Mouse (Mus musculus): ENCODE data around the gene Ncor2. TPM values are rescaled to one million over a fixed set of nuclear protein-coding genes. Genes with fewer than 3 reads are reported as not detected.

The Ncor2 gene
- polyA plus RNA-seq, 1 experiment = 75.8 TPM

DNA sequence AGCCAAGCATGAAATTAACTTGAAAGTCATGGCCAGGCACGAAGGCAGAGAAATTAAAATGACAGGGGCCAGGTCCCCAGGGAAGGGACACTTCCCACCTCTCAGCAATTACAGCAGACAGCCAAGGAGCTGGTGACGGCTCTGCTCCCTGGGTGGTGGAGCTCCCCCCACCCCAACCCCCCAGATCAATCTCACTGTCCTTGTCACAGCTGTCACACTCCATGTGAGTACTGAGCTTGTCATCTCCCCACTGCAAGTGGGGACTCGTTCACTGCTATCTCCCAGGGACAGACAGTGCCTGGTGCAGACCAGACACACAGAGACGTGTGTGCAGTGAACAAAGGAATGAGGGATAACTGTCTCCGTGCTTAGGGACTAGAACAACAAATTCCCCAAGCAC, 85.2 kb downstream of the Ncor2 start:
- Histone ChIP-seq H3K4me1 (replicated peaks; ENCODE audit: control insufficient read depth, insufficient read depth, low read length) (no peaks in the 10 kb centered on the region), H3K27me3 (ENCODE audit: control insufficient read depth, insufficient read depth, low read length) (no peaks in the 10 kb centered on the region)

GRCm38 (mm10) chr5:125088076-125088475, 90.9 kb downstream of the Ncor2 start:
- H3K4me3 ChIP-seq (ENCODE audit: control insufficient read depth, insufficient read depth, low read length) = no peak overlapping the region
- no peaks in the 10 kb centered on the region for H3K27me3 ChIP-seq (ENCODE audit: control insufficient read depth, insufficient read depth, low read length)
- no peaks in the 10 kb centered on the region for H3K4me1 ChIP-seq (replicated peaks; ENCODE audit: control insufficient read depth, insufficient read depth, low read length)
- no peak for TF ChIP-seq POLR2A (IDR thresholded peaks at IDR 0.05; ENCODE audit: control insufficient read depth, extremely low read depth, insufficient read depth, low read length, poor library complexity)
- no peak for TF ChIP-seq CTCF (IDR thresholded peaks at IDR 0.05; ENCODE audit: borderline replicate concordance, control insufficient read depth, extremely low read depth, insufficient read depth, low read length, poor library complexity)
- H3K36me3 ChIP-seq (ENCODE audit: control insufficient read depth, insufficient read depth, low read length) = peaks cover 33% of the 10 kb centered on the region
- no peak overlapping the region for H3K27ac ChIP-seq (ENCODE audit: control insufficient read depth, insufficient read depth, low read length)
- 98% methylated on average over 6 of the region's 6 CpGs for WGBS
- no peak for DNase-seq

More for the DNA sequence above, 85.2 kb downstream of the Ncor2 start:
- WGBS = 92% methylated on average over 5 of the region's 5 CpGs
- TF ChIP-seq POLR2A (IDR thresholded peaks at IDR 0.05; ENCODE audit: control insufficient read depth, extremely low read depth, insufficient read depth, low read length, poor library complexity) (no peak), CTCF (IDR thresholded peaks at IDR 0.05; ENCODE audit: borderline replicate concordance, control insufficient read depth, extremely low read depth, insufficient read depth, low read length, poor library complexity) (no peak)
- no peak overlapping the region for H3K4me3 ChIP-seq (ENCODE audit: control insufficient read depth, insufficient read depth, low read length)
- DNase-seq = no peak
- H3K36me3 ChIP-seq (ENCODE audit: control insufficient read depth, insufficient read depth, low read length) = peaks cover 16% of the 10 kb centered on the region
- no peak overlapping the region for H3K27ac ChIP-seq (ENCODE audit: control insufficient read depth, insufficient read depth, low read length)

DNA sequence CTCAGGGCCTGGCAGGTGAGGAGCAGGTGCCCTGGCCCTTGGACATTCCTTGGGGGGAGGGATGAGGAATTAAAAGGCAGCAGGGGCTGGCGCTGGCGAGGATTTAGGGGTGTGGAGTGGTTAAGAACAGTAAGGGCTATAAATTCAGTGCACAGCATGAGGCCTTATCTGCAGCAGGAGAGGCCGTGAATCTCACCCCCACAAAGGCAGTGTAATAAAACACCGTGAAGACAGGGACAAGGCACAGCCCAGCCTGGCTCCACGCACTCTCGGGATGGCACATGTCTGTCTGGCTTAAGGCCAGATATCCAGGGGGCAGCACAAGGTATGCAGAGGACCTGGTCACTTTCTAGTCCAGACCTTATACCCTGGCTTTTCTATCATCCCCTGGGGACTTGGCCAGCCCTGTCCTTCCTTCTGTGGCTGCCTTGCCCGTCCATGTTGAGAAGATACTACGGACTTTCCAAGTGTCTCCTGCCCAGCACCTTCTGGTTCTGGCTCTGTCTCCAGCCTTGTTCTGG, 93.9 kb downstream of the Ncor2 start:
- no peak overlapping the region for H3K27ac ChIP-seq (ENCODE audit: control insufficient read depth, insufficient read depth, low read length)
- no peaks in the 10 kb centered on the region for H3K27me3 ChIP-seq (ENCODE audit: control insufficient read depth, insufficient read depth, low read length)
- 95% methylated on average over 8 of the region's 8 CpGs for WGBS
- TF ChIP-seq CTCF (IDR thresholded peaks at IDR 0.05; ENCODE audit: borderline replicate concordance, control insufficient read depth, extremely low read depth, insufficient read depth, low read length, poor library complexity) (no peak), POLR2A (IDR thresholded peaks at IDR 0.05; ENCODE audit: control insufficient read depth, extremely low read depth, insufficient read depth, low read length, poor library complexity) (no peak)
- no peaks in the 10 kb centered on the region for H3K4me1 ChIP-seq (replicated peaks; ENCODE audit: control insufficient read depth, insufficient read depth, low read length)
- DNase-seq = no peak
- no peak overlapping the region for H3K4me3 ChIP-seq (ENCODE audit: control insufficient read depth, insufficient read depth, low read length)
- H3K36me3 ChIP-seq (ENCODE audit: control insufficient read depth, insufficient read depth, low read length) = peaks cover 33% of the 10 kb centered on the region

- 98% methylated on average over 6 of the region's 6 CpGs for WGBS
- TF ChIP-seq POLR2A (IDR thresholded peaks at IDR 0.05; ENCODE audit: control insufficient read depth, extremely low read depth, insufficient read depth, low read length, poor library complexity) = no peak
- TF ChIP-seq CTCF (IDR thresholded peaks at IDR 0.05; ENCODE audit: borderline replicate concordance, control insufficient read depth, extremely low read depth, insufficient read depth, low read length, poor library complexity) = no peak
- H3K4me3 ChIP-seq (ENCODE audit: control insufficient read depth, insufficient read depth, low read length) = no peak overlapping the region
- no peak overlapping the region for H3K27ac ChIP-seq (ENCODE audit: control insufficient read depth, insufficient read depth, low read length)
- H3K27me3 ChIP-seq (ENCODE audit: control insufficient read depth, insufficient read depth, low read length) = no peaks in the 10 kb centered on the region
- no peak for DNase-seq
- H3K36me3 ChIP-seq (ENCODE audit: control insufficient read depth, insufficient read depth, low read length) = peaks cover 37% of the 10 kb centered on the region
- no peaks in the 10 kb centered on the region for H3K4me1 ChIP-seq (replicated peaks; ENCODE audit: control insufficient read depth, insufficient read depth, low read length)
Observed at GRCm38 (mm10) chr5:125083674-125084073, 95.3 kb downstream of the Ncor2 start.

GRCm38 (mm10) chr5:125081318-125082101, 97.5 kb downstream of the Ncor2 start:
- Histone ChIP-seq H3K27me3 (ENCODE audit: control insufficient read depth, insufficient read depth, low read length) (no peaks in the 10 kb centered on the region), H3K4me3 (ENCODE audit: control insufficient read depth, insufficient read depth, low read length) (no peak overlapping the region), H3K27ac (ENCODE audit: control insufficient read depth, insufficient read depth, low read length) (no peak overlapping the region), H3K4me1 (replicated peaks; ENCODE audit: control insufficient read depth, insufficient read depth, low read length) (peaks cover 1% of the 10 kb centered on the region; the same call in 1 of the 2 replicates), H3K36me3 (ENCODE audit: control insufficient read depth, insufficient read depth, low read length) (peaks cover 38% of the 10 kb centered on the region)
- WGBS = 93% methylated on average over 21 of the region's 21 CpGs
- DNase-seq = no peak
- TF ChIP-seq POLR2A (IDR thresholded peaks at IDR 0.05; ENCODE audit: control insufficient read depth, extremely low read depth, insufficient read depth, low read length, poor library complexity) (no peak), CTCF (IDR thresholded peaks at IDR 0.05; ENCODE audit: borderline replicate concordance, control insufficient read depth, extremely low read depth, insufficient read depth, low read length, poor library complexity) (no peak)

DNA sequence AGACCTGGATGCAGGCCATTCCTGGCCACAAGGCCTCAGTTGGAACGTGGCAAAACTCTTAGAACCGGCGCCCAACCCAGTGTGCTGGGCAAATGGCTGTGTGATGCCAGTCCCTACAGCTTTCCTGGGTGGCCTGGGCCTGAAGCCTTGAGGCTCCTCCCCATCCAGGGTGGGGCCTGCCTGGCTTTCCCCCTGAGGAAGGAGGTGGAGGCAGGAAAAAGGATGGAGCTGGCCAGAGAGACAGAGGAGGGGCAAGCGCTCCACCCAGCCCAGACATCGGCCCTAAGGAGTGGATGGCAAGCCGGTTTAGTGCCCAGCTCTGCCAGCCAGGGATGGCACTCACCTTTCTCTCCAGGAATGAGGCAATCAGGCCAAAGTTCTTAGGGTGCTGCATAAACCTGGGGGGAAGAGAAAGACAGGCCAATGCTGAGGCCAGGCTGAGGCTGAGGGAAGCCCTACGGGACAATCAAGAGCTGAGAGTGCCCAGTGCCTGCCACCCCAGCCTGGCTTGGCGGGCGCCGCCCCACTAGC, 98.2 kb downstream of the Ncor2 start:
- WGBS = 94% methylated on average over 10 of the region's 10 CpGs
- Histone ChIP-seq H3K27me3 (ENCODE audit: control insufficient read depth, insufficient read depth, low read length) (no peaks in the 10 kb centered on the region), H3K4me1 (replicated peaks; ENCODE audit: control insufficient read depth, insufficient read depth, low read length) (peaks cover 8% of the 10 kb centered on the region), H3K4me3 (ENCODE audit: control insufficient read depth, insufficient read depth, low read length) (no peak overlapping the region), H3K36me3 (ENCODE audit: control insufficient read depth, insufficient read depth, low read length) (peaks cover 35% of the 10 kb centered on the region), H3K27ac (ENCODE audit: control insufficient read depth, insufficient read depth, low read length) (no peak overlapping the region)
- DNase-seq = no peak
- TF ChIP-seq POLR2A (IDR thresholded peaks at IDR 0.05; ENCODE audit: control insufficient read depth, extremely low read depth, insufficient read depth, low read length, poor library complexity) (no peak), CTCF (IDR thresholded peaks at IDR 0.05; ENCODE audit: borderline replicate concordance, control insufficient read depth, extremely low read depth, insufficient read depth, low read length, poor library complexity) (no peak)

Measured in thymus, adult 2 months (tissue).